Mouse (Mus musculus) lung, embryonic 14.5 days (tissue): Measurements from ENCODE around the gene Map7d2. TPM values are rescaled to one million over a fixed set of nuclear protein-coding genes. Genes with fewer than 3 reads are reported as not detected.
A peak's percentile ranks its signal among the peaks of the same experiment; 100 is the strongest.

Experiments used
- ATAC-seq: fragments of 200-750 bp; cut with Nextera tagmentation; 2 replicates; pipeline ENCODE4 v1.8.0; 2017; ENCODE audit warnings: mild to moderate bottlenecking, moderate TSS enrichment, moderate library complexity; ENCODE audit not compliant: insufficient read depth
- DNase-seq: peaks from one replicate; pipeline ENCODE4 v3.0.0-alpha.2; 2015
- H3K27ac ChIP-seq: fragments of 300-500 bp; sonication (generic); 2 replicates; pipeline ENCODE4 v1.5.1; 2014; ENCODE audit warnings: low read depth, mild to moderate bottlenecking, moderate library complexity
- H3K27me3 ChIP-seq: fragments of 300-500 bp; sonication (generic); 2 replicates; pipeline ENCODE4 v1.6.1; 2014; ENCODE audit warnings: low read length, control low read depth; ENCODE audit not compliant: insufficient read depth
- H3K36me3 ChIP-seq: fragments of 300-500 bp; sonication (generic); 2 replicates; pipeline ENCODE4 v1.6.1; 2014; ENCODE audit warnings: control low read depth; ENCODE audit not compliant: insufficient read depth
- H3K4me1 ChIP-seq: fragments of 300-500 bp; sonication (generic); 2 replicates; pipeline ENCODE4 v1.6.1; 2014; ENCODE audit warnings: antibody characterized with exemption, control low read depth; ENCODE audit not compliant: insufficient read depth
- H3K4me2 ChIP-seq: fragments of 300-500 bp; sonication (generic); 2 replicates; pipeline ENCODE4 v1.6.1; 2014; ENCODE audit warnings: mild to moderate bottlenecking
- H3K4me3 ChIP-seq: fragments of 300-500 bp; sonication (generic); 2 replicates; pipeline ENCODE4 v1.5.1; 2014; ENCODE audit warnings: low read depth, low read length
- H3K9ac ChIP-seq: fragments of 300-500 bp; sonication (generic); 2 replicates; pipeline ENCODE4 v1.6.1; 2014
- H3K9me3 ChIP-seq: fragments of 300-500 bp; sonication (generic); 2 replicates; pipeline ENCODE4 v1.6.1; 2016; ENCODE audit warnings: low read depth, low read length, control low read depth
- CTCF ChIP-seq: IDR thresholded peaks from 2 replicates; pipeline ENCODE4 v1.5.1; 2016; ENCODE audit warnings: antibody characterized with exemption, low read depth
- WGBS: fragments of 180-500 bp; shearing (Covaris S2); extraction: QIAGEN DNeasy Blood & Tissue Kit; methylation state at CpG from one replicate; pipeline ENCODE4 v1.1.7; 2014; 5-methylcytosine and 5-hydroxymethylcytosine counted together
- polyA plus RNA-seq: library from polyadenylated mRNA; unstranded; fragments of >200 nt; fragmentation: Nextera tagmentation; extraction: Ambion mirVana; gene quantifications from 2 replicates; pipeline ENCODE4 v1.2.1, GENCODE M21; 2014

The Map7d2 gene
- polyA plus RNA-seq, 1 experiment from 2014 or later, result 1.8 TPM

GRCm38 (mm10) chrX:159521780-159522179 lies 107.4 kb downstream of the Map7d2 start:
- TF ChIP-seq CTCF, result no peak
- 62% methylated on average over 3 of the region's 3 CpGs for WGBS
- no peaks in the 10 kb centered on the region for H3K27me3 ChIP-seq
- ATAC-seq (no peak), DNase-seq (no peak)
- H3K9ac ChIP-seq, result no peak overlapping the region
- H3K9me3 ChIP-seq, result no peaks in the 10 kb centered on the region
- no peaks in the 10 kb centered on the region for H3K4me1 ChIP-seq
- no peak overlapping the region for H3K4me2 ChIP-seq
- no peak overlapping the region for H3K27ac ChIP-seq
- no peaks in the 10 kb centered on the region for H3K36me3 ChIP-seq
- H3K4me3 ChIP-seq, result no peak overlapping the region

DNA sequence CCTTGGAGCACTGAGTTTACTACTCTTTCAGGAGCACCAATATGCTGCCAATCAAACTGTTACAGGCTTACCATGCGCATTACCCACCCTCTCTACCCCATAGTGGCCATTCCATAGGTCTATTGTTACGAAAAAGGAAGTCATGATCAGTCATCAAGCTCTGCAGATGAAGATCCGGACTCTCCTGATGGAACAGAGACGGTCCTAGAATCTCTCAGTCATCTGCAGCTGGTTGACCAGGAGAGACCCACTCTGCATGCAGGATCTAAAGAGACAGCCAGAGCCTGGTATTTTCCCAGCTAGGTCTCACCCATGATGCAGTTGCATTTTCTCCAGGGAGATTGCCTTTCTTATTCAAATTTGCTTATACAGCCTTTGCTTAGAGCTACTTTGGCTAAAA lies 108.3 kb downstream of the Map7d2 start:
- Histone ChIP-seq H3K4me1 (no peaks in the 10 kb centered on the region), H3K27ac (no peak overlapping the region), H3K9me3 (no peaks in the 10 kb centered on the region), H3K36me3 (no peaks in the 10 kb centered on the region), H3K27me3 (no peaks in the 10 kb centered on the region), H3K4me3 (no peak overlapping the region), H3K9ac (no peak overlapping the region), H3K4me2 (no peak overlapping the region)
- WGBS, result 88% methylated on average over 4 of the region's 4 CpGs
- TF ChIP-seq CTCF, result no peak
- ATAC-seq (no peak), DNase-seq (no peak)

DNA sequence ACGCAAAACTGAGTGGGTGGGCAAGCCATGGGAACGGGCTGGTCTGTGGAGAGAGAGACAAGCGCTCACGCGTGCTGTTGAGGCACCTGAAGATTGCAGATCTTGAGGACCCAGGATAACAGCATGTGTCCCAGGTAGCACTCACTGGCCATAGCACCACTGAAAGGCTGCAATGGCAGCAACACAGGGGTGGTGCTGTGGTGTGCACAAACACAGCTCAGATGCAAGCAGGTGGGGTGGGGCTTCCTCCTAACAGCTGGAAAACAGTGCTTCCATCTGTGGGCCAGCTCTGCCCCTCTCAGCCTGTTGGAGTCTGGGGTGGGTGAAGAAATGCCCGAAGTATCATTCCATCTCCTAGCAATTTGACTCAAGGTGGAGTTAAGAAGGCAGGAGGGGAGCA lies 112.0 kb downstream of the Map7d2 start, which contains the start of gene Bclaf3:
Gene Bclaf3 (plus strand): TSS at position 301 of the 400 bp plus-strand sequence.
- Histone ChIP-seq H3K27ac (no peak within 1 kb of the TSS), H3K4me2 (no peak within 1 kb of the TSS), H3K4me1 (no peaks in the 10 kb centered on the region), H3K9me3 (no peaks in the 10 kb centered on the region), H3K27me3 (no peaks in the 10 kb centered on the region), H3K36me3 (no peaks in the 10 kb centered on the region), H3K9ac (no peak within 1 kb of the TSS), H3K4me3 (no peak within 1 kb of the TSS)
- no peak for ATAC-seq
- no peak for DNase-seq
- 76% methylated on average over 6 of the region's 6 CpGs for WGBS
- no peak for TF ChIP-seq CTCF

- peak; percentile 90 for TF ChIP-seq CTCF
- Histone ChIP-seq H3K27me3 (no peaks in the 10 kb centered on the region), H3K4me2 (peak overlapping the region; percentile 57), H3K4me1 (no peaks in the 10 kb centered on the region), H3K27ac (peak overlapping the region; percentile 79), H3K4me3 (peak overlapping the region; percentile 59), H3K9me3 (no peaks in the 10 kb centered on the region), H3K36me3 (no peaks in the 10 kb centered on the region), H3K9ac (peak overlapping the region; percentile 62)
- WGBS, result 7% methylated on average over 31 of the region's 38 CpGs
- DNase-seq, result peak; percentile 93
- ATAC-seq, result peak; percentile 99
Measured at GRCm38 (mm10) chrX:159532427-159532810, 118.0 kb downstream of the Map7d2 start.

- WGBS, result 13% methylated on average over 44 of the region's 56 CpGs
- H3K4me2 ChIP-seq, result peak overlapping the region; percentile 57
- H3K9ac ChIP-seq, result peak overlapping the region; percentile 62
- DNase-seq (peak; percentile 32), ATAC-seq (peak; percentile 44)
- H3K36me3 ChIP-seq, result no peaks in the 10 kb centered on the region
- H3K27ac ChIP-seq, result peak overlapping the region; percentile 79
- H3K27me3 ChIP-seq, result no peaks in the 10 kb centered on the region
- H3K9me3 ChIP-seq, result no peaks in the 10 kb centered on the region
- TF ChIP-seq CTCF, result no peak
- peak overlapping the region; percentile 59 for H3K4me3 ChIP-seq
- H3K4me1 ChIP-seq, result no peaks in the 10 kb centered on the region
Measured at GRCm38 (mm10) chrX:159532811-159533462, 118.6 kb downstream of the Map7d2 start.

GRCm38 (mm10) chrX:159541936-159542335 lies 127.6 kb downstream of the Map7d2 start:
- Histone ChIP-seq H3K36me3 (no peaks in the 10 kb centered on the region), H3K4me1 (no peaks in the 10 kb centered on the region), H3K27ac (no peak overlapping the region), H3K9ac (no peak overlapping the region), H3K27me3 (no peaks in the 10 kb centered on the region), H3K4me3 (no peak overlapping the region), H3K9me3 (no peaks in the 10 kb centered on the region), H3K4me2 (no peak overlapping the region)
- WGBS, result 90% methylated on average over 18 of the region's 18 CpGs
- DNase-seq (no peak), ATAC-seq (no peak)
- no peak for TF ChIP-seq CTCF

DNA sequence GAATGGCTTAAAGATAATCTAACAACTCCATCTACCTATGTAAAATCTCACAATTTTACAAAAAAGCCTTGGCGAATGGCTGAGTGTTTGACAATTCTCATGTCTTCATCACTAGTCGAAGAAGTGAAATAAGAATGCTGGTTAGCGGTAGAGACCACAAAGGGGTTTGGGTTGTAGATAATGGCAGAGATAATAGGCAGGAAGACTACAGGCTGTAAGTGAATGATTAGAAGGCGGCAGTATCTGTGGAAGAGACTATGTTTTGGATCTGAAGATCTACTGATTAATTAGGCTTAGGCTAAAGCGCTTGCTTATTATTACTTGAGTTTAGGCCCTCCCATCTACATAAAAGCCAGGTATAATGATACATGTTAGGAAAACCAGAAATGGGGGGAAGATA lies 132.7 kb downstream of the Map7d2 start:
- WGBS, result 86% methylated on average over 5 of the region's 5 CpGs
- H3K9me3 ChIP-seq, result no peaks in the 10 kb centered on the region
- H3K27me3 ChIP-seq, result no peaks in the 10 kb centered on the region
- DNase-seq (no peak), ATAC-seq (no peak)
- no peak overlapping the region for H3K4me2 ChIP-seq
- no peaks in the 10 kb centered on the region; the same call in 1 of the 2 replicates for H3K36me3 ChIP-seq
- H3K9ac ChIP-seq, result no peak overlapping the region
- no peak overlapping the region for H3K4me3 ChIP-seq
- no peak for TF ChIP-seq CTCF
- H3K27ac ChIP-seq, result no peak overlapping the region
- H3K4me1 ChIP-seq, result no peaks in the 10 kb centered on the region

Other genes with a start within 250 kb of the Map7d2 start
- 6.6 and 6.9 TPM in 2 replicates for gene Rps6ka3, start 204.3 kb upstream of the Map7d2 start, polyA plus RNA-seq
- gene Eif1ax, start 42.4 kb upstream of the Map7d2 start, polyA plus RNA-seq, result 145 and 149 TPM in 2 replicates
- gene Bclaf3, start 112.1 kb downstream of the Map7d2 start, polyA plus RNA-seq, result 23.4 and 25.4 TPM in 2 replicates
- 41.5 and 42.5 TPM in 2 replicates for gene Sh3kbp1, start 212.7 kb downstream of the Map7d2 start, polyA plus RNA-seq